Mouse (Mus musculus) cerebellum, adult 2 months (tissue): ENCODE results near the gene Gpsm3. TPM values are rescaled to one million over a fixed set of nuclear protein-coding genes. Genes with fewer than 3 reads are reported as not detected.

Experiments used
- DNase-seq, 2 experiments: peaks; one replicate each; pipeline ENCODE4 v3.0.0; 2021
- H3K27ac ChIP-seq: fragments of 200-500 bp; 2 replicates; pipeline ENCODE4 v1.5.1; 2012; ENCODE audit warnings: low read length, control low read depth, inconsistent platforms; ENCODE audit not compliant: insufficient read depth
- H3K27me3 ChIP-seq: fragments of 200-500 bp; 2 replicates; pipeline ENCODE4 v1.6.1; 2012; ENCODE audit warnings: inconsistent platforms, mild to moderate bottlenecking, low read length, moderate library complexity; ENCODE audit not compliant: control insufficient read depth, insufficient read depth
- H3K4me1 ChIP-seq: fragments of 200-500 bp; 2 replicates; pipeline ENCODE4 v1.6.1; 2011; ENCODE audit warnings: low read length; ENCODE audit not compliant: control insufficient read depth, insufficient read depth
- H3K4me3 ChIP-seq: fragments of 200-500 bp; replicated peaks from 2 replicates; pipeline ENCODE3; 2011; ENCODE audit warnings: mild to moderate bottlenecking, low read depth, low read length, control low read depth; ENCODE audit not compliant: insufficient read depth
- CTCF ChIP-seq: fragments of 200-500 bp; IDR thresholded peaks from 2 replicates; pipeline ENCODE4 v1.5.1; 2011; ENCODE audit warnings: low read depth, mild to moderate bottlenecking, control low read depth, low read length, moderate library complexity, borderline replicate concordance; ENCODE audit not compliant: insufficient read depth
- POLR2A ChIP-seq: fragments of 200-500 bp; IDR thresholded peaks from 2 replicates; pipeline ENCODE4 v1.6.1; 2011; ENCODE audit warnings: low read length, control low read depth, borderline replicate concordance; ENCODE audit not compliant: insufficient read depth
- WGBS: fragments of 180-500 bp; shearing (Covaris S2); methylation state at CpG from one replicate; pipeline ENCODE4 v1.1.7; 2018; 5-methylcytosine and 5-hydroxymethylcytosine counted together
- polyA plus RNA-seq: library from polyadenylated mRNA; depleted of rRNA; stranded (reverse); fragments of >200 nt; gene quantifications from 2 replicates; pipeline ENCODE4 v1.2.3, GENCODE M21; 2012; rRNA removed

Gene Gpsm3
- polyA plus RNA-seq, 1 experiment = 3.1 TPM

- H3K4me1 ChIP-seq = peaks cover 54% of the 10 kb centered on the region
- no peak overlapping the region for H3K4me3 ChIP-seq
- 51% methylated on average over 7 of the region's 7 CpGs for WGBS
- H3K27ac ChIP-seq = peak overlapping the region; percentile 98
- no peak for TF ChIP-seq CTCF
- DNase-seq = peak; percentile 44 to 52
- H3K27me3 ChIP-seq = no peaks in the 10 kb centered on the region
Measured at GRCm38 (mm10) chr17:34639461-34640255, 50.1 kb downstream of the Gpsm3 start.

GRCm38 (mm10) chr17:34640778-34641601 lies 51.4 kb downstream of the Gpsm3 start:
- WGBS = 2% methylated on average over 11 of the region's 11 CpGs
- H3K27ac ChIP-seq = peak overlapping the region; percentile 98
- H3K4me3 ChIP-seq = peak overlapping the region; percentile 25
- H3K4me1 ChIP-seq = peaks cover 49% of the 10 kb centered on the region
- H3K27me3 ChIP-seq = no peaks in the 10 kb centered on the region
- DNase-seq = peak; percentile 88 to 97
- TF ChIP-seq POLR2A (peak; percentile 57; the same call in 1 of the 2 replicates), CTCF (peak; percentile 49; the same call in 1 of the 2 replicates)

Other genes with a start within 250 kb of the Gpsm3 start
- not detected in 2 replicates for gene Btnl2, start 235.0 kb upstream of the Gpsm3 start, polyA plus RNA-seq
- not detected in 2 replicates for gene Btnl1, start 212.7 kb upstream of the Gpsm3 start, polyA plus RNA-seq
- gene BC051142, start 191.0 kb upstream of the Gpsm3 start, polyA plus RNA-seq = 5.8 and 6.5 TPM in 2 replicates
- gene Btnl4, start 112.5 kb upstream of the Gpsm3 start, polyA plus RNA-seq = not detected in 2 replicates
- not detected in 2 replicates for gene Btnl6, start 72.5 kb upstream of the Gpsm3 start, polyA plus RNA-seq
- gene Notch4, start 25.5 kb upstream of the Gpsm3 start, polyA plus RNA-seq = 3.8 and 4.3 TPM in 2 replicates
- gene Pbx2, start 1.5 kb downstream of the Gpsm3 start, polyA plus RNA-seq = 69.5 and 72.3 TPM in 2 replicates
- gene Ager, start 8.1 kb downstream of the Gpsm3 start, polyA plus RNA-seq = 1.4 and 1.8 TPM in 2 replicates
- gene Rnf5, start 13.9 kb downstream of the Gpsm3 start, polyA plus RNA-seq = 125 and 137 TPM in 2 replicates
- 172 and 179 TPM in 2 replicates for gene Agpat1, start 14.5 kb downstream of the Gpsm3 start, polyA plus RNA-seq
- 6.3 and 7.4 TPM in 2 replicates for gene Egfl8, start 26.2 kb downstream of the Gpsm3 start, polyA plus RNA-seq
- gene Ppt2, start 38.7 kb downstream of the Gpsm3 start, polyA plus RNA-seq = 57.3 and 66.9 TPM in 2 replicates
- gene Prrt1, start 39.7 kb downstream of the Gpsm3 start, polyA plus RNA-seq = 194 and 222 TPM in 2 replicates
- gene Fkbpl, start 55.0 kb downstream of the Gpsm3 start, polyA plus RNA-seq = 7.4 and 8.5 TPM in 2 replicates
- 61.4 and 69.4 TPM in 2 replicates for gene Atf6b, start 57.3 kb downstream of the Gpsm3 start, polyA plus RNA-seq
- 1.6 and 1.8 TPM in 2 replicates for gene Tnxb, start 80.7 kb downstream of the Gpsm3 start, polyA plus RNA-seq
- 8.5 and 10.2 TPM in 2 replicates for gene C4b, start 154.1 kb downstream of the Gpsm3 start, polyA plus RNA-seq
- gene Cyp21a1, start 214.8 kb downstream of the Gpsm3 start, polyA plus RNA-seq = not detected in 2 replicates
- gene Stk19, start 247.1 kb downstream of the Gpsm3 start, polyA plus RNA-seq = 52.9 TPM in 2 replicates
- 59.6 and 62.5 TPM in 2 replicates for gene Dxo, start 247.2 kb downstream of the Gpsm3 start, polyA plus RNA-seq